Mouse (Mus musculus) cerebellum, adult 2 months (tissue): ENCODE measurements at regions not wholly inside any gene's neighbourhood (a gene's known extent, or its start where the extent isn't known, plus 50 kb on each side); places are given as distances from the start of the nearest gene placed in this dataset.

ENCODE experiments used
- DNase-seq, 2 experiments: peaks; one replicate each; pipeline ENCODE4 v3.0.0; 2021
- H3K27ac ChIP-seq: fragments of 200-500 bp; 2 replicates; pipeline ENCODE4 v1.5.1; 2012; ENCODE audit warnings: low read length, control low read depth, inconsistent platforms; ENCODE audit not compliant: insufficient read depth
- H3K27me3 ChIP-seq: fragments of 200-500 bp; 2 replicates; pipeline ENCODE4 v1.6.1; 2012; ENCODE audit warnings: inconsistent platforms, mild to moderate bottlenecking, low read length, moderate library complexity; ENCODE audit not compliant: control insufficient read depth, insufficient read depth
- H3K4me1 ChIP-seq: fragments of 200-500 bp; 2 replicates; pipeline ENCODE4 v1.6.1; 2011; ENCODE audit warnings: low read length; ENCODE audit not compliant: control insufficient read depth, insufficient read depth
- H3K4me3 ChIP-seq: fragments of 200-500 bp; replicated peaks from 2 replicates; pipeline ENCODE3; 2011; ENCODE audit warnings: mild to moderate bottlenecking, low read depth, low read length, control low read depth; ENCODE audit not compliant: insufficient read depth
- CTCF ChIP-seq: fragments of 200-500 bp; IDR thresholded peaks from 2 replicates; pipeline ENCODE4 v1.5.1; 2011; ENCODE audit warnings: low read depth, mild to moderate bottlenecking, control low read depth, low read length, moderate library complexity, borderline replicate concordance; ENCODE audit not compliant: insufficient read depth
- POLR2A ChIP-seq: fragments of 200-500 bp; IDR thresholded peaks from 2 replicates; pipeline ENCODE4 v1.6.1; 2011; ENCODE audit warnings: low read length, control low read depth, borderline replicate concordance; ENCODE audit not compliant: insufficient read depth
- WGBS: fragments of 180-500 bp; shearing (Covaris S2); methylation state at CpG from one replicate; pipeline ENCODE4 v1.1.7; 2018; 5-methylcytosine and 5-hydroxymethylcytosine counted together

DNA sequence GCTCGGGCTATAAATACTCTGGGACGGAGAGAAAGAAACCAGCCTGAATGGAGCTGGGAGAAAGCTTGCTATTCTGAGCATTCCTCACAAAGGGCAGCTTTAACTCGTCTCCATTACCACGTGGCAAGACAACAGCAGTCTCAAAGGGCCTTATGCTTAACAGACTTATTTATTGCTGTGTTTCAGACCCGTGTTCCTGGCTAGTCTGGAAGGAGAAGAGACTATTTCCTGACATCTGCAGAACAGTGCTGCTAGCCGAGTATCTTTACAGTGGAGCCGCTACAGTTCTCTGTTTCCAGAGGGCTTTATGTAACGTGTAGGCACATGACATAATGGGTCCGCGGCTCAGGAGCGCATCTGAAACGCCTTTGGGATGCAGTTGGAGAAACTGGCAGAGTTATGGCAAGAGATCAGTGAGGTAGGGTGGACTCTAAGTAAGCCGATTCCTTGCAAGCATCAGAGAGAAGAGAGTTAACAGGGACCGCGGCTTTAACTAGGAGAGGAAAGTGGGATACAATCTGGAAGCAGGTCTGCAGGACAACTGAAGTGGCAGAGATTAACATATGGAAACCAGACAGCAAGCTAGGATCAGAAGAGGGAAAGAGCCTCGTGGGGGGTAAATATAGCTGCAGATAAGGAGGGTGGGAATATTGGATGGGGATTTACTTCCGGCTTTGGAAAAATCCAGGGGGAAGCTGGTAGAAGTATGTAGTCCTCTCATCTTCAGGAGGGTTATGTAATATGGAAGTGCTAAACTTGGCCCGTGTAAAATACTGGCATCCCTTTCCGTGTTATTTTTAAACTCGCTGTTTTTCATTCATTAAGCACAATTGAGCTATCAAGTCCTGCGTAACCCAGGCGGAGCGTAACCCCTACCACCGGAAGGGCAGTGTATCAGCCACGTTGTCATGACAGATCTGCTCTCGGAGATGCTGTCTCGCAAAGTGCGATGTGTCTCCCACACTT lies 229.3 kb upstream of the Prickle1 start:
- no peaks in the 10 kb centered on the region for H3K4me1 ChIP-seq
- no peak overlapping the region for H3K4me3 ChIP-seq
- no peak overlapping the region for H3K27ac ChIP-seq
- no peaks in the 10 kb centered on the region; the same call in 1 of the 2 replicates for H3K27me3 ChIP-seq
- TF ChIP-seq CTCF (no peak), POLR2A (no peak)
- peak in 1 of 2 experiments; percentile 2 for DNase-seq
- 72% methylated on average over 28 of the region's 28 CpGs for WGBS

- Histone ChIP-seq H3K27ac (no peak overlapping the region), H3K4me1 (no peaks in the 10 kb centered on the region), H3K27me3 (no peaks in the 10 kb centered on the region), H3K4me3 (no peak overlapping the region)
- 88% methylated on average over 6 of the region's 6 CpGs for WGBS
- no peak for DNase-seq
- TF ChIP-seq CTCF (no peak), POLR2A (no peak)
These were observed 225.5 kb upstream of the Prickle1 start for GRCm38 (mm10) chr15:93821236-93821635.

DNA sequence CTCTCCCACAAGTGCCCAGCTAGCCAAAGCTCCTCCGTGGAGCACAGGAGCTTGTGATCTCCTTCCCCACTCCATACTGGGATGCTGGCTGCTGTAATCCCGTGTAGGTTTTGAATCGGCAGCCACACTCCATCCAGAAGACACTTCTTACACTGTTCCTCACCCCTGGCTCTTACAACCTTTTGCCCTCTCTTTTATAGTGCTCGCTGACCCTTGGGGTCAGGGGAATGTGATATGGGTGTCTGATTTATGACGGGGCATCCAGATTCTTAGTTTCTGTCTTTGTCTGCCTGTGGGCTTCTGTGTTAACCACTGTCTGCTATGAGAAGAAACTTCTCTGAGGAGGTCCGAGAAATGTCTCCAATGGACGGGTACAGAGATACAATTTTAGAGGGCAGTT lies 216.3 kb upstream of the Prickle1 start:
- H3K4me1 ChIP-seq, result no peaks in the 10 kb centered on the region
- H3K27ac ChIP-seq, result no peak overlapping the region
- TF ChIP-seq CTCF, result no peak
- TF ChIP-seq POLR2A, result no peak
- H3K27me3 ChIP-seq, result no peaks in the 10 kb centered on the region
- 60% methylated on average over 7 of the region's 7 CpGs for WGBS
- no peak for DNase-seq
- no peak overlapping the region for H3K4me3 ChIP-seq

GRCm38 (mm10) chr15:93807993-93808392 lies 212.3 kb upstream of the Prickle1 start:
- 93% methylated on average over 8 of the region's 8 CpGs for WGBS
- Histone ChIP-seq H3K27ac (no peak overlapping the region), H3K4me1 (no peaks in the 10 kb centered on the region), H3K27me3 (no peaks in the 10 kb centered on the region), H3K4me3 (no peak overlapping the region)
- no peak for DNase-seq
- no peak for TF ChIP-seq CTCF
- TF ChIP-seq POLR2A, result no peak

DNA sequence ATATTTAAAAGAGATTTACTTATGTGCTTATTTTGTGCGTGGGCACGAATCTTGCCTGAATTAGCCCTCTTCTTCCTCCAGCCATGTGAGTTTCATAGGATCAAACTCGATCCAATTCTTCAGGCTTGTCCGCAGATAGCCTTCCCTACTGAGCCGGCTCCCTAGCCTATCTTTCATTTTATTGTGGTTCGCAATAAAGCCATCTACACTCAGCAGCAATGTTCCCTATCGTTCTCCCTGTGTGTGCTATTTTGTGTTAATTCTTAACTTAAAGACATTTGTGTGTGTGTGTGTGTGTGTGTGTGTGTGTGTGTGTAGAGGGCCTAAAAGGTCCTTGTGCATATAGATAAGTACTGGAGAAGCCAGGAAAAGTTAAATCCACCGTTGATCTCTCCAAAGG lies 211.8 kb upstream of the Prickle1 start:
- Histone ChIP-seq H3K27me3 (no peaks in the 10 kb centered on the region), H3K27ac (no peak overlapping the region), H3K4me3 (no peak overlapping the region), H3K4me1 (no peaks in the 10 kb centered on the region)
- WGBS, result 95% methylated on average over 8 of the region's 8 CpGs
- TF ChIP-seq CTCF (no peak), POLR2A (no peak)
- DNase-seq, result no peak

- H3K4me1 ChIP-seq, result no peaks in the 10 kb centered on the region
- H3K27me3 ChIP-seq, result no peaks in the 10 kb centered on the region
- 33% methylated on average over 9 of the region's 9 CpGs for WGBS
- H3K27ac ChIP-seq, result no peak overlapping the region
- no peak overlapping the region for H3K4me3 ChIP-seq
- DNase-seq, result peak in 1 of 2 experiments; percentile 1
- TF ChIP-seq POLR2A (no peak), CTCF (no peak)
These were observed 209.0 kb upstream of the Prickle1 start for GRCm38 (mm10) chr15:93804703-93805102.

DNA sequence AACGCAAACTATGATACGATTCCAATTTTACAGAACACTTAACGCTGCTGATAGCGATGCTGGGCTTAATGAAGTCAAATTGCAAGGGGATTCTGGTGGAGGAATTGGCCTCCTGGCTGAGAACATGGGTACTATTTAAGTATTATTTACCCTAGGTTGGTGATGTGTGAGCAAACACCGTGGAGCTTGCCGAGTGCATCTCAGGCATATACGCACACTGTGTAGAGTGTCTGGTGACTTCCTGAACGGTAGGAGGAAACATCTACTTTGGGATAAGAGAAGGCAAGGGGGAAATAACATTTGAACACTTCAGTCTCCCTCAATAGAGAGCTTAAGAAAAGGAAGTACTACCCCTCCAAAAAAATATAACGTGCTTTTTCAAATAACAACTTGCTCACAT lies 194.8 kb upstream of the Prickle1 start:
- TF ChIP-seq CTCF (no peak), POLR2A (no peak)
- Histone ChIP-seq H3K4me1 (no peaks in the 10 kb centered on the region; the same call in 1 of the 2 replicates), H3K27me3 (no peaks in the 10 kb centered on the region), H3K4me3 (no peak overlapping the region), H3K27ac (no peak overlapping the region)
- WGBS, result 90% methylated on average over 9 of the region's 9 CpGs
- DNase-seq, result no peak

DNA sequence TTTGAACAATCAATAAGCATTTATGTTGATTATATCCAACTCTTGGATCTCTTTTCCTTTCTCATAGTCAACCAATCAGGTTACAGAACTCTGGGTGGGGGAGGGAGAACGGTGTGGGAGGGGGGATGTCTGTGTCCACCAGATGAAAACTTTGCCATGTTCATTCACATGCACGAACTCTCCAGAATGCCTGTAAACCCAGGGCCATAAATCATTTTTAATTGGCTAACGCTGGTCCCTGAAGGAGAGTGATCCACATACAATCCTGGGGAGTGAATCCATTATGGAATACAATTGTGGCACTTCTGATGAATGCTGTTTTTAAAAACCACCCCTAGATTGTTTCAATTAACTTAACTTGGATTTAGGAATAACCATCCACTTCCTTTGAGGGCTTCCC lies 194.1 kb upstream of the Prickle1 start:
- H3K27me3 ChIP-seq, result no peaks in the 10 kb centered on the region
- DNase-seq, result no peak
- H3K27ac ChIP-seq, result no peak overlapping the region
- H3K4me1 ChIP-seq, result no peaks in the 10 kb centered on the region; the same call in 1 of the 2 replicates
- WGBS, result 85% methylated on average over 3 of the region's 3 CpGs
- H3K4me3 ChIP-seq, result no peak overlapping the region
- no peak for TF ChIP-seq CTCF
- TF ChIP-seq POLR2A, result no peak
